Mouse (Mus musculus) kidney, adult 18-20 months (tissue): ENCODE data around the gene Nelfa.
"Not testable (repeated sequence)": the region's sequence is repeated elsewhere in the genome, so short reads cannot be mapped to it uniquely, and the experiment has no call there.

Experiments used
- DNase-seq: peaks from one replicate; pipeline ENCODE4 v3.0.0; 2021

The Nelfa gene

DNA sequence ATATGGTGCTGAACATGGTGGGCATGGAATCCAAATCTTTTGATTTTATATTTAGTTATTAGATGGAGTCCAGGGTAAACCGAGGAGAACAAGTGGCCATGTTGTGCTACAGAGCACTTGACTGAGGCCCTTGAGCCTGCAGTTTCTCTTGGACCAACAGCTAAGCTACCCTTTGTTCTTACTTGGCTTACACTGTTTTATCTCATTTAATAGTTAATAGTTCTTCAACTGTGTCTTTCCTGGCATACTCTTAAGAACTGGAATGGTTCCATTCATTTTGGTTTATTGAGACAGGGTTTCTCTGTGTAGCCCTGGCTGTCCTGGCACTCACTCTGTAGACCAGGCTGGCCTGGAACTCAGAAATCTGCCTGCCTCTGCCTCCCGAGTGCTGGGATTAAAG lies 19.6 kb downstream of the Nelfa start:
- not testable (repeated sequence) for DNase-seq

DNA sequence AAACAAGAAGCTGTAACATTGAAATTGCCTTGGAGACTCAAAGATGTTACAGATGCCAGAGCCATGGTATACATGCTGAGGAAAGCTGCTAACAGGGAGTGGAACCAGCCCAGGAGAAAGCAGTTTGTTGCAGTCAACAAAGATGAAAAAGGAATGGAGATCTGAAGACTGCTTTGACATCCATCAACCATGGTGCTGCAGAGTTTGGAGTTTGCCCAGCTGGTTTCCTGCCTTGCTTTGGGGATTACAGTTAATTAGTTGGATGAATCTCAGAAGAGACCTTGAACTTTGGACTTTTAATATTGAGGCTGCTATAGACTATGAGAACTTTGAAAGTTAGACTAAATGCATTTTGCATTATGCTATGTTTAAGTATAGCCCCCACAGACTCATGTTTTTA lies 21.2 kb downstream of the Nelfa start:
- not testable (repeated sequence) for DNase-seq

DNA sequence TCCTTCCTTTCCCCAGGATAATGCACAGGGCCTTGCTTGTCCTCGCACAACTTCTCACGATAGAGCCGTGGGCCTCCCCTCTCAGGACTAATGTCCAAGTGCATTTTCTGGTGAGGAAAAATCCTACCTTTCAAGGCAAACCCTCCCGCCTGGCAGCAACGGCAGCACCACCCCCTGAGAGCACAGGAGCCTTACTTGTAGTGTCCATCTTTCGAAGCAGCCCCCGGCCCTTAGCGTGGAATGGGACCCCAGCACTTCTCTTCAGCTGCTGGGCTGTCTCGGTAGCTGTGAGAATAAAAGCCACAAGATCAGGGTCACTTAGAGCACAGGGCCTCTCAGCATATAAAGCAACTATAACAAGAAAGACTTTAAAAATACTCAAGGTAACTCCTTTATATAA lies 33.0 kb downstream of the Nelfa start:
- DNase-seq, result no peak

DNA sequence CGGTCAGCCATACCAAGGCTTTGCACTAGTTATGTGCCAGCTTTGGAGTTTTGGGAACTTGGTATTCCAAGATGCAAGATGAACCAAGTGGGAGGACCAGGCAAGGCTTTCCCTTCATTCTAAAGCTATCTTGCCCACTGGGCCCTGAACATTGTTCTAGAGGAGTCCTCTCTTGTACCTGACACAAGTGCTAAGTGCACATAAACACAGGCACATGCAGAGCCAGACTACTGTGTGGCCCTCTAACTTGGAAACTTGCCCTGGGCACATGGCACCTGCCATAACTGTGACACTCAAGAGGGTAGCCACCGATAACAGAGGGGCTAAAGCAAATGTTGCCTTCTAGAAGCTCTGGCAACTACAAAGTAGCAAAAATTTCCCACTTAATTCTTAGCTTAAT lies 33.5 kb downstream of the Nelfa start:
- DNase-seq, result no peak

GRCm38 (mm10) chr5:33901278-33901677 lies 34.9 kb downstream of the Nelfa start:
- DNase-seq, result no peak

DNA sequence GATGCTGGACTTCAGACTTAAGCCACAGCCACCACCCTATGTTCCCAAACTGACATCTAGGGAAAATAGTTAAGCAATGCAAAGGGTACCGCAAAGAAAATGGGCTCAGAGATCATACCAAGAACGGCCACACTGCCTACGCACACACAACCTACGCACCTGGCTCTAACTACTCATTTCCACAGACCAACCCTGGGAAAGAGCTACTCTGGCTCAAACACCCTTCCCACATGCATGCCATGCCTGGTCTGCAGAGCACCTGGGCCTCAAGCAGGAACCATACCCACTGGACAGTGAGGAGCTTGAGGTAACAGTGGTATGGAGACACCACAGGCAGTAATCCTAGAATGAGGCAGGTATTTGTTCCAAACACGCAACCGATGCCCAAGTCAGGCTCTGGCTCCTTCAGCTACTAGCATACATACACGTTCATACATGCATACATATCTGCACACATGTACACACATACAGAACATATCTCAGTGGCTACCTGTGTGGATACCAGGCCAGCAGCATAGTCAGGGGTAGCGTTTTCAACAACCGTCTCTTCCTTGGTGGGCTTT lies 35.4 kb downstream of the Nelfa start:
- no peak for DNase-seq

DNA sequence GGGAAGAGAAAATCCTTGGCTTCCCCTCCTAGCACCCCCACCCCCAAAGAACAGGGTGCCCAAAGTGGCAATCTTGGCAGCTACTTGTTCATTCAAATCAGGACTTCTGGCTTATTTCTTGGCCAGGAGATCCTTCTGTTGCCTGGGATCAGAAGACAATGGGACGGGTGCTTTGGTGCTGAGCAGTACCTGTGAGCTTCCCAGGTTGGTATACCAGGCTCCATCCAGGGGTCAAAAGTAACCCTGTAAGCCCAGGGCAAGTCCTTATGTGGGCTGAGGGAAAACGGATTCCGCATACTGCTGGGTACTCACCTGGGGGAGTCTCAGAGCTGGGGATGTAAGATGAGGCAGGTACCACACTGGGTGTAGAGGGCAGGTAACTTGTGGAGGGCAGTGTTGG lies 36.1 kb downstream of the Nelfa start:
- no peak for DNase-seq

- no peak for DNase-seq
These were observed 37.0 kb downstream of the Nelfa start for GRCm38 (mm10) chr5:33899245-33899644.

DNA sequence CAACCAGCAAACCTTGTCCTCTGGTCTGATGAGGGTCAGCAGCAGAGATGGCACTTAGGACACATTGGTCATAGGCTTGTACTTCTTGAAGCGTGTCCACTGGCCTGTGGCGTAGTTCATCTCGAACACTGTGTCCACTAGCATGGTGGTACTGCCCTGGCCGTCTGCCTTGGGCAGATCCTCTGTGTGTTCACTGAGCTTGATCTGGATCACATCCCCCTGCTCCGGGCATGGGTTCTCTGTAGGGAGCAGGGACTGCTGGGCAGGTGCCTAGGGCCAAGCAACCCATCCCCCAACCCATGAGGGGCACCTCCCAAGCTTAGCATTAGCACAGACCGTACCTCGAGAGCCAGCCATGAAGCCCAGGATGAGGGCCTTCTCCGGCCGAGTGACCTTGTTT lies 37.5 kb downstream of the Nelfa start:
- DNase-seq, result no peak

GRCm38 (mm10) chr5:33897158-33897557 lies 39.1 kb downstream of the Nelfa start:
- DNase-seq, result no peak

- DNase-seq, result no peak
These were observed 41.1 kb downstream of the Nelfa start for GRCm38 (mm10) chr5:33895116-33895515.

GRCm38 (mm10) chr5:33893406-33893805 lies 42.8 kb downstream of the Nelfa start:
- no peak for DNase-seq

- DNase-seq, result no peak
These were observed 55.1 kb downstream of the Nelfa start for GRCm38 (mm10) chr5:33881118-33881517.

DNA sequence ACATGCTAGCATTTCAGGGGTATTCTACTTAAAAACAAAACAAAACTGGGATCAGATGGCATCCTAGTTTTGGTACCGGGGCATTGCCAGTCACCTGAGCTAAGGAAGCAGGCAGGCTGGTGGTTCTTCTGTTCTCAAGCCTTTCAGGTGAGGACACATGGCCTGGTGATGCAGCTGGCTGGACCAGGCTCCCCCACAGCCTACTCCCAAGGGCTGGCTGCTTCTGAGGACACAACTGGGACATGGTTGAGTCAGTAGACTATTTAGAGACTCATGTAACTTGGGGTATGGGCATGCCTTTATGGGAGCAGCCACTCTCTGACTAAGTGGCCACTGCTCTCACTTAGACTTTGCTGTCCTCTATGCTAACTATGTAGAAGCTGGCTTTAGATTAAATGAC lies 60.7 kb downstream of the Nelfa start:
- DNase-seq, result no peak

GRCm38 (mm10) chr5:33857693-33858092 lies 78.5 kb downstream of the Nelfa start:
- DNase-seq, result no peak

- DNase-seq, result no peak
These were observed 82.2 kb downstream of the Nelfa start for GRCm38 (mm10) chr5:33854019-33854418.

DNA sequence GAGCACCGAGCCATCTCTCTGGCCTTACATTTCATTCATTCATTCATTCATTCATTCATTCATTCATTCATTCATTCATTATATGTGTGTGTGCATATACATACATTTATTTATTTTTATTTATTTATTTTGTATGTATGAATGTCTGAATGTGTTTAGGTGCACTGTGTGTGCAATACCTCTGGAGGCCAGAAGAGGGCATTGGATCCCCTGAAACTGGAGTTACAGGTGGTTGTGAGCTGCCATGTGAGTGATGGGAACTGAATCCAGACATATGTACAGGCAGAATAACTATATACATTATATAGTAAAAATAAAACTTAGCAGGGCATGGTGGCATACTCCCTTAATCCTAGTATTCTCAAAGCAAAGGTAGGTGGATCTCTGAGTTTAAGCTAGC lies 83.1 kb downstream of the Nelfa start:
- DNase-seq, result no peak

DNA sequence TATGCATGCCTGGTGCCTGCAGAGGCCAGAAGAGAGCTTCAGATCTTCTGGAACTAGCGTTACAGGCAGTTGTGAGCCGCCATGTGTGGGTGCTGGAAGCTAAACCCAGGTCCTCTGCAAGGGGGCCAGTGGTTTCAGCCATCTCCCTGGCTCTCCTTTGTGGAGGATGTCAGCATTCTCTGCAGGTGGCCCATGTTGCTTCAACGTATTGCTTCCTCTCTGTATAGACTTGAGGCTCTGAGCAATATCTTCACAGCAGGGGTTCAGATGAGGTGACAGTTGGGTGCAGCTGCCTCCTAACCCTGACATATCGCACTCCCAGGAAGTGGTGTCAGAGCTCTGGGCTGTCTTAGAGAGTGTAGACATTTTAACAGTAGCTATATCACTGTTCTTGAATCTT lies 84.7 kb downstream of the Nelfa start:
- DNase-seq, result no peak
